Mouse (Mus musculus) Muller cell, postnatal 12 days (primary cell): ENCODE measurements at regions not wholly inside any gene's neighbourhood (a gene's known extent, or its start where the extent isn't known, plus 50 kb on each side); places are given as distances from the start of the nearest gene placed in this dataset.

Source experiments
- DNase-seq: peaks from one replicate; pipeline ENCODE4 v3.0.0-alpha.2; 2015; ENCODE audit errors: inconsistent ontology term

GRCm38 (mm10) chr2:159950369-159950768 is 383.6 kb downstream of the Gm826 start:
- no peak for DNase-seq

GRCm38 (mm10) chr2:159949046-159949445 is 384.9 kb downstream of the Gm826 start:
- DNase-seq, result no peak

- DNase-seq, result no peak
Observed at GRCm38 (mm10) chr2:159930744-159931143, 403.2 kb downstream of the Gm826 start.

GRCm38 (mm10) chr2:159889701-159890100 is 444.3 kb downstream of the Gm826 start:
- no peak for DNase-seq

- no peak for DNase-seq
Observed at GRCm38 (mm10) chr2:159884773-159885459, 449.0 kb downstream of the Gm826 start.

- no peak for DNase-seq
Observed at GRCm38 (mm10) chr2:159866981-159867380, 467.0 kb downstream of the Gm826 start.

- peak; percentile 16 for DNase-seq
Observed at GRCm38 (mm10) chr2:159866391-159866790, 467.6 kb downstream of the Gm826 start.

- no peak for DNase-seq
Observed at GRCm38 (mm10) chr2:159863185-159863584, 470.8 kb downstream of the Gm826 start.

GRCm38 (mm10) chr2:159853891-159854665 is 479.9 kb downstream of the Gm826 start:
- DNase-seq, result no peak

- DNase-seq, result no peak
Observed at GRCm38 (mm10) chr2:159852959-159853358, 481.0 kb downstream of the Gm826 start.

GRCm38 (mm10) chr2:159832488-159833113 is 501.4 kb downstream of the Gm826 start:
- DNase-seq, result no peak

- peak; percentile 0 for DNase-seq
Observed at GRCm38 (mm10) chr2:159826417-159826816, 507.5 kb downstream of the Gm826 start.

- no peak for DNase-seq
Observed at GRCm38 (mm10) chr2:159818556-159818955, 515.4 kb downstream of the Gm826 start.

GRCm38 (mm10) chr2:159816344-159816743 is 517.6 kb downstream of the Gm826 start:
- no peak for DNase-seq
